Mouse (Mus musculus): ENCODE results near the gene Spdye4c.

Spdye4c gene

DNA sequence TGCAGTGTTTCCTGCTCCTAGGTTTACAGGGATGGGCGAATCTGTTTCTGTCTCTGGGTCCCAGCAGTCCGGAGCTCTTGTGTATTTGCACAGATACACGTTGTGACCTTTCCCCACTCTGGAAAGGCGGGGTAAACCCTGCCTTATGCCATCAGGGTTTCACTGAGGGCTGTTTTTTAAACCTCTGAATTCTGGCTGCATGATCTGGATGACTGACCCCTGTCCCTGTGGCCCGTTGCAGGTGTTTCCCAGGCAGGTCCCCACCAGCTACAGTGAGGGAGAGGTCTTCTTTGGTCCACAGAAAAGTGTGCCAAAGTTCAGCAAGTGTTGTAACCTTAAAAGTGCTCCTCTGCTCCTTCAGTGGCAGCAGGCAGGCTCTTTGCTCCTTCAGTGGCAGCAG, 18.3 kb downstream of the Spdye4c start:
- 88% methylated on average over 5 of the region's 5 CpGs for WGBS

DNA sequence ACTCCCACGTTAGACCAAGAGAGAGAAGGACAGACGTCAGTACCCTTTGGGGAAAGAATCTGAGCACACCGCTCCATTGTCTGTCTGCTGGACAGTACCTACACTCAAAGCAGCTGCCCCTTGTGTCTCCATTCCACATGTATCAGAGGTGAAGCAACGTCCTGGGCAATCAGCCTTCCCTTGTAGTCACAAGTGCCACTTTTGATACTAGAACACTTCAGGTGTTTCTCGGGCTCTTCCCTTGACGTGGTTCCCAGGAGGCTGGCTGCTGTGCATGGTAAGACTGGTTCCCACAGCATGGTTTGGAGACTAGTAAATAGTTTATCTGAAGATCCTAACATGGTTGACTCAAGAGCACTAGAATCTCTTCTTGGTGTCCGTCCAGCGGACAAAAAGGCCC, 20.2 kb downstream of the Spdye4c start:
- 93% methylated on average over 8 of the region's 8 CpGs for WGBS

DNA sequence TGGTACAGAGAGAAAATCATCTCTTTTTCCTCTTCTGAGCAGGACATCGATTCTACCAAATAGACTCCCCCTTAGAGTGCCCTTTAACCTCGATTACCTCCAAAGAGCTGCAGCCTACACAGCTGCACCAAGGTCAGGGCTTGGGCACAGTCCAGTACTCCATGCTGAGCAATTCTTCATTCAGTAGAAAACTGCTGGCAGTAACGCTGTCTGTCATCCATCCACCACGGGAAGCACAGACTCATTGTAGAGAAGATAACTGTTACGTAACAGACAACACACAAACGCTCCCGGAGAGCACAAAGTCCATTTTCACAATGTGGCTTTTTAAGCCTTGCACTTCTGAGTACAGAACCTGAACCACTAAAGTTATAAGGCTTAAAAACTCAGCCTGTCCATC, 21.3 kb downstream of the Spdye4c start:
- WGBS: 73% methylated on average over 7 of the region's 7 CpGs

DNA sequence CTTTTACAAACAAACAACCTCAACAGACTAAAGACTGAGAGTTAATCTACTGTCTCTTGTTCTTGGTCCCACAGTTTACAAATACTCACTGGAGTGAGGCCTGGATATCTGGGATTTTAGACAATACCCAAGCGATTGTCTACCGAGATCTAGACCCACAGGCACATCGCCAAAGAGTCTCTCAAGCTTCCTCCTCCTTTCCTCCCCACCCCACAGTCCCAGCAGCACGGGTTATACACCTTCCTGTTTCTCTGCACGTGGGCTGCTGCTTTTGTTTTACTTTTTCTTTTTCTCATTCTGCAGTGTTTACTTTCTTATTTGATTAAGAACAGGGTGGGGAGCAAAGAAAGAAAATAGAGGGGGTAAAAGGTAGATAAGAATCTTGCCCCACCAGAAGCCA, 22.4 kb downstream of the Spdye4c start:
- WGBS: 71% methylated on average over 5 of the region's 5 CpGs

DNA sequence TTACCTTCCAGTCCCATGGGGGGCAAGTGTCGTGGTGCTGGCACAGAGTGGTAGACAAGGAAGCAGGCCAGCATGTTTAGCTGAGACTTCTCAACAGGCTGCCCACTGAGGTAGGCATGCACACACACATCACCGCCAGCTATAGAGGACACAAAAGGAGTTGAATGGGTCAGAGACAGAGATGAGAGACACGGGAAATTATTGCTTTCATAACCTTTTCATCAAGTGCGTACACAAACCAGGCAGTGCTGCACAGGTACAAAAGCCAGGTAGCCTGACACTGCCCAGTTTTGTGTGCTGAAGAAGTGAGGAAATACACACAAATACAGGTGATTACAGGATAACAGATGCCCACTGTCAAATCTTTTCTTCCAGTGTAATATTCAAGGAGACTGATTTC, 24.4 kb downstream of the Spdye4c start:
- 93% methylated on average over 4 of the region's 4 CpGs for WGBS

DNA sequence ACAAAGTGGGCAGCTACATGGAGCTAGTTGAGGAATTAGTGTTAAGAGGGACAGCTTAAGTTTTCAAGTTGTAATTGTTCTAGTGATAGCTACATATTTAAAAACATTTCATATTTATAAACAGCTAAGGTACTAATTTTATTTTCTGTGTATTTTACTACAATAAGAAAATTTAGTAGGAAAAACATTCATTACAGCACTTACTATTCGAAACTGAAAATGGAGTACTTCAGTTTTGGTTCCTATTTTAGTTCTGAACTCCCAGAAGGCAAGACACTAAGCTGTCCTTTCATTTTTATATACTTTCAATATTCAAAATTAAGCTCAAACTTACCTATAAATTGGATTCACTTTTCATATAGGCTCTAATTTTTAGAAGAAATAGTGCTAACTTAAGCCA, 29.6 kb downstream of the Spdye4c start:
- 79% methylated on average over 1 of the region's 1 CpGs for WGBS
